ENCODE assay signal across 8 mouse cellular contexts in genomic region chr8:121382583-121383241, GRCm38 (mm10).
DNase-seq lines count a peak whose midpoint lies in the region; ATAC-seq and TF ChIP-seq lines count a peak whose summit lies in the region.

No protein-coding gene starts in this region.

- peak overlapping the region; percentile 76 for H3K4me3 ChIP-seq in E14TG2a.4 (replicated peaks; ENCODE audit: low read length)
- H3K4me3 ChIP-seq in forebrain, embryonic 11.5 days (ENCODE audit: low read depth, low read length): peak overlapping the region; percentile 32

- peaks cover 47% of the 10 kb centered on the region for H3K4me1 ChIP-seq in E14TG2a.4 (replicated peaks; ENCODE audit: low read depth, low read length)
- H3K4me1 ChIP-seq in forebrain, embryonic 11.5 days (replicated peaks; ENCODE audit: control insufficient read depth, insufficient read depth, low read length): peaks cover 2% of the 10 kb centered on the region; the same call in 1 of the 2 replicates

- no peaks in the 10 kb centered on the region for H3K36me3 ChIP-seq in E14TG2a.4 (ENCODE audit: insufficient read depth, low read length)
- H3K36me3 ChIP-seq in forebrain, embryonic 11.5 days (ENCODE audit: control insufficient read depth, insufficient read depth, low read length): no peaks in the 10 kb centered on the region

- no peaks in the 10 kb centered on the region for H3K9me3 ChIP-seq in E14TG2a.4 (ENCODE audit: low read length)
- H3K9me3 ChIP-seq in forebrain, embryonic 11.5 days (ENCODE audit: control insufficient read depth, low read length): no peaks in the 10 kb centered on the region

- H3K9ac ChIP-seq in forebrain, embryonic 11.5 days (ENCODE audit: low read length): peak overlapping the region; percentile 71

- TF ChIP-seq CTCF in E14TG2a.4 (conservative IDR thresholded peaks at IDR 0.05; ENCODE audit: low read length): peak; percentile 63

- H3K27ac ChIP-seq in forebrain, embryonic 11.5 days (ENCODE audit: low read depth, low read length): no peak overlapping the region

- peak; percentile 77 for ATAC-seq in forebrain, embryonic 11.5 days (replicated peaks; ENCODE audit: low FRiP score)

- peak; percentile 72 to 83 for DNase-seq in adrenal gland, postnatal 36 days
- peak; percentile 96 for DNase-seq in forebrain, embryonic 11.5 days (ENCODE audit: low spot score)
- DNase-seq in heart, postnatal 10 days: peak; percentile 89 to 93
- peak; percentile 80 to 86 for DNase-seq in kidney, postnatal 36 days
- DNase-seq in lung, postnatal 10 days: peak; percentile 92
- DNase-seq in retina, postnatal 1 day: peak; percentile 89
- DNase-seq in yolk sac, embryonic 10.5 days (ENCODE audit: low spot score): peak; percentile 92

- intact Hi-C loops in heart, postnatal 10 days (cut with DNase I): loop anchor here (2.0 kb wide), 1 partner anchor 50 kb away; no protein-coding TSS in a partner anchor

- WGBS in forebrain, embryonic 11.5 days: under 1% methylated on average over 21 of the region's 21 CpGs

- peak overlapping the region; percentile 62 for H3K4me2 ChIP-seq in forebrain, embryonic 11.5 days (ENCODE audit: low read depth, low read length, severe bottlenecking)

- H3K27me3 ChIP-seq in E14TG2a.4 (ENCODE audit: insufficient read depth, low read length): no peaks in the 10 kb centered on the region
- no peaks in the 10 kb centered on the region; the same call in 1 of the 2 replicates for H3K27me3 ChIP-seq in forebrain, embryonic 11.5 days (ENCODE audit: control insufficient read depth, insufficient read depth, low read length)
